Mouse (Mus musculus) gastrocnemius, postnatal 25 days (tissue): ENCODE measurements around the gene Cldn14. TPM values are rescaled to one million over a fixed set of nuclear protein-coding genes. Genes with fewer than 3 reads are reported as not detected.
"Not testable (repeated sequence)": the region's sequence is repeated elsewhere in the genome, so short reads cannot be mapped to it uniquely, and the experiment has no call there.

ENCODE experiments used
- DNase-seq: peaks from one replicate; pipeline ENCODE4 v3.0.0; 2022
- total RNA-seq, 2 experiments: library from RNA; stranded (reverse); gene quantifications; 1 replicate in 1 of 2; 2 replicates in 1 of 2; pipeline ENCODE4 v1.2.3; 2021

Cldn14 gene
- total RNA-seq, 2 experiments from 2014 or later = not detected

DNA sequence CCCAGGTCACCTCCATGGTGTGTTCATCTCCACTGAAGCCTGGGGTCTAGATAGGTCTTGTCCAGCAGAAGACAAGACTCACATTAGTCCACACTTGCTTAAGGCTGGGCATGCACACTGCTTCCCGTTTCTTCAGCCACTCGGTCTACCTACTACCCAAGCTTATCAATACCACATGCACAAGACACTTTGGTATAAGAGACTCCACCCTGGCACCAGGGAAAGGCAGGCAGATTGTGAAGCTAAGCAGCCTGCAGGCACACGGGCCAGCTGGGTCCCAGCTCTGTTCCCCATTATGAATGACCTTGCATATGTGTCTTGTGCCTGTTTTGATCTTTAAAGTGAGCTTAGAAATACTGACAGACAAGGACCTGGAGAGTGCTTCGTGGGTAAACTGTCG lies 719 bp upstream of the Cldn14 start:
- DNase-seq = no peak

DNA sequence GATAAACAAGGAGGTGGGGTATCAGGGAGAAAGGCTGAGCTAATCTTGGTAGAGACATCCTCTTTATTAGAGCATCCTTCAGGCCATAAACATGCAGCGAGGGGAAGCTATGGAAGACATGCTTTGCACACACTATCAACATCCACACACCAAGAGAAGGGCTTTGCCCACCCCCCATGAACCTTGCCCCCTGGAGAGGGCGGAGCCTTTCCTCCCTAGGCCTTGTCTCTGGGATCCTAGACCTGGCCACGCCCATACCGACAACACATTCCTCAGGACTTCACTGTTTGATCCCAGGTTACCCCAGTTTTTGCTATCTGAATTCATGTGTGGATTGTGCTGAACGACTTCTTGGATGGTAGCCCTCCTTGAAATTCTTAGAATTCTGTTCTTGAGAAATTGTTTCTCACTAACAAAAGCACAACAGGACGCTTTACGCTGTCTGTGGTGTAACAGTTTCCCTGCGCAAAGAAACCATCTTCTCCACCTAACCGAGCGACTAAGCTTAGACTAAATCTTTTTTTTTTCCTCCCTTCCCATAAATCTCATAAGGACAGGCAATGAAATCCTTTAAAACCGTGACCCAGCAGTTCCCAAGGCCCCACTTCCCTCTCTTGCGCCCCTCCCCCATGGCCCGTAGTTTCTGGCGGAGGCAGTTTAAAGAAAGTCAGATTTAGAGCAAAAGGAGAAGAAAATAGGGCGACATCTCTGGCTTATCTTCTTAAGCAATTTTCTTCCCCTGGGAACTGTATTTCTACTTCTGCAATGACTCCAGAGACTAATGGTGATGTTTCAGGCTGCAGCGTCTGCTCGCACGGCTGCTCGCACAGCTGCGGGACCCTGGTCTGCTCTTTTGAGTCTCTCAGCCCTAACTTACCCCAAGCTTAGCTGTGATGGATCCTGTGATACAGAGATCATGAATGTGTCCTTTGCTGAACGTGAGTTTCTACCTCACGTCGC lies 1.7 kb downstream of the Cldn14 start:
- DNase-seq = no peak

DNA sequence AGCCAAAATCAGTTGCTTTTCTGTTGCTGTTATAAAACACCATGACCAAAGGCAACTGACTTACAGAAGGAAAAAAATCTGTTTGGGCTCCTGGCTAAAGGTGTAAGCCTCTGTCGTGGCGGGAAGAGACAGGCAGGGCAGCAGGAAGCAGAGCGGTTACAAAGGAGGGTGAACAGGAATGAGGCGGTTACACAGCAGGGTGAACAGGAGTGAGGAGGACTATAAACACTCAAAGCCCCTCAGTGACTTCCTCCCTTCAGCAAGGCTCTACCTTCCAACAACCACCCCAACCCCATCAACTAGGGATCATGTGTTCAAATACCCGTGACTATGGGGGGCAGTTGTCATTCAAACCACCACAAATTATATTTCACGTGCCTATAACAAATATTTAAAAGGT lies 5.2 kb downstream of the Cldn14 start:
- DNase-seq = no peak

- DNase-seq = no peak
Observed at GRCm38 (mm10) chr16:94001366-94001765, 7.3 kb downstream of the Cldn14 start.

- no peak for DNase-seq
Observed at GRCm38 (mm10) chr16:93998895-93999294, 9.7 kb downstream of the Cldn14 start.

- no peak for DNase-seq
Observed at GRCm38 (mm10) chr16:93983576-93983975, 25.1 kb downstream of the Cldn14 start.

GRCm38 (mm10) chr16:93982341-93982740 lies 26.3 kb downstream of the Cldn14 start:
- DNase-seq = no peak

GRCm38 (mm10) chr16:93981190-93981841 lies 27.3 kb downstream of the Cldn14 start:
- DNase-seq = no peak

- DNase-seq = not testable (repeated sequence)
Observed at GRCm38 (mm10) chr16:93980338-93980737, 28.3 kb downstream of the Cldn14 start.

GRCm38 (mm10) chr16:93979316-93979715 lies 29.3 kb downstream of the Cldn14 start:
- DNase-seq = no peak

GRCm38 (mm10) chr16:93977587-93977986 lies 31.1 kb downstream of the Cldn14 start:
- DNase-seq = no peak

DNA sequence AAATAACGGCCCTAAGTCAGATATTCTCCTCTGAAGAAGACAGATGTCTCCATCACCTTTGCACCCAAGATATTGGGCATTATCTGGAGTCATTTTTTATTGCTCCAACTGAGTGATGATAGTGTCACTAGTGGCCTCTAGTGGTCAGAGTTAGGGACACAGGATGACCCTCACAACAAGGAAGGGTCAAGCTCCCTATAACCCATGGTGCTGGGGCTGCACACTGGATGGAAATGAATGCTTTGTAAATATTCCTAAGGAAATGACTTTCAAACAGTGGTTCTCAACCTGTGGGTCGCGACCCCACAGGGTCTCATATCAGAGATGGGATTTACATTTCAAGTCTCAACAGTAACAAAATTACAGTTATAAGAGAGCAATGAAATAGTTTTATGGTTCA lies 31.7 kb downstream of the Cldn14 start:
- no peak for DNase-seq

DNA sequence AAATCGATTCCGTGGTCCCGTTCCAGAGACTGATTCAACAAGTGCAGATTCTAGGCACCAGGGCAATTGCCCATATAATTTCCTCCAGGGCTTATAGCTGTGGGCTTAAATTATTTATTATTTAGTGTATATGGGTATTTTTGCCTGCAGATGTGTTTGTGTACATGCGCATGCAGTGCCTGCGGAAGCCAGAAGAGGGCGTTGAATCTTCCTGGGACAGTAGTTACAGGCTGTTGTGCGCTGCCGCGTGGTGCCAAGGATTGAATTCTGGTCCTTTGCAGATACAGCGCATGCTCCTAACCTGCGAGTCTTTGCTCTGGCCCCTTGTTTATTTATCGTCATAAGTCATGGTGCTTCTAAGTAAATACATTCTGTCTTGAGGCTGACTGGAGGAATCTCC lies 33.2 kb downstream of the Cldn14 start:
- no peak for DNase-seq

DNA sequence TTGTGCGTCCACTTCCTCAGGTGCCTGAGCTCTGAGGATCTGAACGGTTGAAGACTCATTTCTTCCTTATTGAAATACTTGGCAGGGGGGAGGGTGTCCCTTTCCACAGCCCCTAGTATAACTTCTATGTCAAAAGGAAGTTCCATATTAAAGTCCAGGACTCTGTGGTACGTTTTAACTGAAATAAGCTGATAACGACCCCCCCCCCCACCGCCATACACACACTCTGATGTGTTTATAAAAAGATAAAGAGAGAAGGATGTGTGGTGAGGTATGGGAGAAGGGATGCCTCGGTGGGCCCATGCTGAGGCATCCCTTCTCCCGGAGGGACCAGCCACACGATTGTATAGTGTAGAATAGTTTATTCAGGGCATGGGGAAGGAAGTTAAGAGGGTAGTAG lies 34.4 kb downstream of the Cldn14 start:
- no peak for DNase-seq

DNA sequence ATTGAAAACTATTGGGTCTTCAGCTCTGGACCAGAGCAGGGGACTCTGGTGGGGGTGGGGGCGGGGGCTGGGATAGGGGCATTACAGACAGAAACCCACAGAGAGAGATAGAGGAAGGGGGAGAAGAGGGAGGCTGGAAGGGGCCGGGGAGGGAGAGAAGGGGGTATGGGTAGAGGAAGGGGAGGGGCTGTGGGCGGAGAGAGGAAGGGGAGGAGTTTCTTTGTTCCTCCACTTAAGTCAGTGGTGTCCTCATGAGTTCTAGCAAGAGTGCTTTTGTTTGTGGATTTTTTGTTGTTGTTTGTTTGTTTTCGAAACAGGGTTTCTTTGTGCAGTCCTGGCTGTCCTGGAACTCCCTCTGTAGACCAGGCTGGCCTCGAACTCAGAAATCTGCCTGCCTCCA lies 35.1 kb downstream of the Cldn14 start:
- no peak for DNase-seq

DNA sequence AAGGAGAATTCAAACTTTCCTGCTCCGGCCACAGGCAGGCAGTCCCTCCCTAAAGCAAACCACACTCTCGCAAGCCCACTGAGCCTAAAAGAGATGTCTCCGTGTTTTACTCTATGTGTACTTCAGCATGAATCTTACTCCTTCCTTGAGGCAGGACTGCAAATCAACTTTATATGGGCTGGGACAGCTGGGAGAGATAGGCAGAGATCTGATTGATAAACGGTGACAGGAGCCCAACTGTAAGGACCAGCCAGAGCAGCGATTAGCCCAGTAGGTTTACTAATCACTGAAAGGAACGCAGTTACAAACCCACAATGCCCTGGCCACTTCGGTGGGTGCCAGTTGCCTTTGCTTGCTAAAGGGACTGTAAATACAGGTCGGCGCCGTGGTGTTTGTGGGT lies 35.5 kb downstream of the Cldn14 start:
- no peak for DNase-seq

- no peak for DNase-seq
Observed at GRCm38 (mm10) chr16:93971046-93971445, 37.6 kb downstream of the Cldn14 start.

- no peak for DNase-seq
Observed at GRCm38 (mm10) chr16:93967893-93968292, 40.7 kb downstream of the Cldn14 start.

GRCm38 (mm10) chr16:93962283-93962682 lies 46.4 kb downstream of the Cldn14 start:
- DNase-seq = no peak

- no peak for DNase-seq
Observed at GRCm38 (mm10) chr16:93961099-93961646, 47.5 kb downstream of the Cldn14 start.

- DNase-seq = no peak
Observed at GRCm38 (mm10) chr16:93960495-93960894, 48.1 kb downstream of the Cldn14 start.

GRCm38 (mm10) chr16:93957402-93957801 lies 51.2 kb downstream of the Cldn14 start:
- no peak for DNase-seq

- DNase-seq = no peak
Observed at GRCm38 (mm10) chr16:93956986-93957385, 51.7 kb downstream of the Cldn14 start.
